Mouse (Mus musculus): ENCODE results near the gene Dusp3. TPM values are rescaled to one million over a fixed set of nuclear protein-coding genes. Genes with fewer than 3 reads are reported as not detected.

The Dusp3 gene
- polyA plus RNA-seq, 1 experiment from 2014 or later, result 11.4 TPM

GRCm38 (mm10) chr11:102008372-102008771, 21.6 kb upstream of the Dusp3 start:
- no peaks in the 10 kb centered on the region for H3K9me3 ChIP-seq (ENCODE audit: control insufficient read depth, low read length)
- H3K4me1 ChIP-seq (replicated peaks; ENCODE audit: control insufficient read depth, insufficient read depth, low read length), result 0 out of 2 replicates have a peak, but pooled peaks cover 2% of the 10 kb centered on the region
- no peak overlapping the region for H3K4me3 ChIP-seq (ENCODE audit: low read depth, low read length)
- ATAC-seq (ENCODE audit: low FRiP score) (no peak), DNase-seq (ENCODE audit: low spot score) (no peak)
- H3K27ac ChIP-seq (ENCODE audit: low read depth, low read length), result no peak overlapping the region
- H3K27me3 ChIP-seq (ENCODE audit: control insufficient read depth, insufficient read depth, low read length), result no peaks in the 10 kb centered on the region
- H3K9ac ChIP-seq (ENCODE audit: low read depth, low read length), result no peak overlapping the region
- no peak overlapping the region for H3K4me2 ChIP-seq (replicated peaks; ENCODE audit: low read depth, low read length)
- 92% methylated on average over 8 of the region's 8 CpGs for WGBS
- peaks cover 6% of the 10 kb centered on the region; the same call in 1 of the 2 replicates for H3K36me3 ChIP-seq (ENCODE audit: control insufficient read depth, insufficient read depth, low read length)

GRCm38 (mm10) chr11:102006688-102007087, 19.9 kb upstream of the Dusp3 start:
- Histone ChIP-seq H3K27ac (ENCODE audit: low read depth, low read length) (no peak overlapping the region), H3K27me3 (ENCODE audit: control insufficient read depth, insufficient read depth, low read length) (no peaks in the 10 kb centered on the region), H3K4me2 (replicated peaks; ENCODE audit: low read depth, low read length) (no peak overlapping the region), H3K9me3 (ENCODE audit: control insufficient read depth, low read length) (no peaks in the 10 kb centered on the region), H3K9ac (ENCODE audit: low read depth, low read length) (no peak overlapping the region), H3K4me1 (replicated peaks; ENCODE audit: control insufficient read depth, insufficient read depth, low read length) (0 out of 2 replicates have a peak, but pooled peaks cover 2% of the 10 kb centered on the region), H3K4me3 (ENCODE audit: low read depth, low read length) (no peak overlapping the region), H3K36me3 (ENCODE audit: control insufficient read depth, insufficient read depth, low read length) (peaks cover 6% of the 10 kb centered on the region; the same call in 1 of the 2 replicates)
- no peak for DNase-seq (ENCODE audit: low spot score)
- 80% methylated on average over 5 of the region's 5 CpGs for WGBS
- no peak for ATAC-seq (ENCODE audit: low FRiP score)

GRCm38 (mm10) chr11:102006271-102006670, 19.5 kb upstream of the Dusp3 start:
- no peaks in the 10 kb centered on the region for H3K9me3 ChIP-seq (ENCODE audit: control insufficient read depth, low read length)
- 0 out of 2 replicates have a peak, but pooled peaks cover 2% of the 10 kb centered on the region for H3K4me1 ChIP-seq (replicated peaks; ENCODE audit: control insufficient read depth, insufficient read depth, low read length)
- DNase-seq (ENCODE audit: low spot score) (no peak), ATAC-seq (ENCODE audit: low FRiP score) (no peak)
- 62% methylated on average over 9 of the region's 9 CpGs for WGBS
- peaks cover 6% of the 10 kb centered on the region; the same call in 1 of the 2 replicates for H3K36me3 ChIP-seq (ENCODE audit: control insufficient read depth, insufficient read depth, low read length)
- no peaks in the 10 kb centered on the region for H3K27me3 ChIP-seq (ENCODE audit: control insufficient read depth, insufficient read depth, low read length)
- H3K4me2 ChIP-seq (replicated peaks; ENCODE audit: low read depth, low read length), result no peak overlapping the region
- no peak overlapping the region for H3K9ac ChIP-seq (ENCODE audit: low read depth, low read length)
- no peak overlapping the region for H3K27ac ChIP-seq (ENCODE audit: low read depth, low read length)
- H3K4me3 ChIP-seq (ENCODE audit: low read depth, low read length), result no peak overlapping the region

- DNase-seq (ENCODE audit: low spot score) (no peak), ATAC-seq (ENCODE audit: low FRiP score) (no peak)
- H3K4me3 ChIP-seq (ENCODE audit: low read depth, low read length), result no peak overlapping the region
- no peak overlapping the region for H3K9ac ChIP-seq (ENCODE audit: low read depth, low read length)
- no peaks in the 10 kb centered on the region for H3K9me3 ChIP-seq (ENCODE audit: control insufficient read depth, low read length)
- H3K27me3 ChIP-seq (ENCODE audit: control insufficient read depth, insufficient read depth, low read length), result no peaks in the 10 kb centered on the region
- H3K27ac ChIP-seq (ENCODE audit: low read depth, low read length), result no peak overlapping the region
- H3K4me1 ChIP-seq (replicated peaks; ENCODE audit: control insufficient read depth, insufficient read depth, low read length), result no peaks in the 10 kb centered on the region
- H3K4me2 ChIP-seq (replicated peaks; ENCODE audit: low read depth, low read length), result no peak overlapping the region
- WGBS, result 89% methylated on average over 8 of the region's 8 CpGs
- peaks cover 6% of the 10 kb centered on the region; the same call in 1 of the 2 replicates for H3K36me3 ChIP-seq (ENCODE audit: control insufficient read depth, insufficient read depth, low read length)
These were observed 17.4 kb upstream of the Dusp3 start for GRCm38 (mm10) chr11:102004251-102004650.

- WGBS, result 51% methylated on average over 4 of the region's 4 CpGs
- H3K36me3 ChIP-seq (ENCODE audit: control insufficient read depth, insufficient read depth, low read length), result 0 out of 2 replicates have a peak, but pooled peaks cover 6% of the 10 kb centered on the region
- H3K4me3 ChIP-seq (ENCODE audit: low read depth, low read length), result no peak overlapping the region
- no peaks in the 10 kb centered on the region for H3K4me1 ChIP-seq (replicated peaks; ENCODE audit: control insufficient read depth, insufficient read depth, low read length)
- no peaks in the 10 kb centered on the region for H3K9me3 ChIP-seq (ENCODE audit: control insufficient read depth, low read length)
- H3K9ac ChIP-seq (ENCODE audit: low read depth, low read length), result no peak overlapping the region
- DNase-seq (ENCODE audit: low spot score), result no peak
- no peaks in the 10 kb centered on the region for H3K27me3 ChIP-seq (ENCODE audit: control insufficient read depth, insufficient read depth, low read length)
- no peak overlapping the region for H3K27ac ChIP-seq (ENCODE audit: low read depth, low read length)
- no peak for ATAC-seq (ENCODE audit: low FRiP score)
- H3K4me2 ChIP-seq (replicated peaks; ENCODE audit: low read depth, low read length), result no peak overlapping the region
These were observed 12.7 kb upstream of the Dusp3 start for GRCm38 (mm10) chr11:101999466-101999865.

GRCm38 (mm10) chr11:101998258-101998657, 11.4 kb upstream of the Dusp3 start:
- Histone ChIP-seq H3K27me3 (ENCODE audit: control insufficient read depth, insufficient read depth, low read length) (no peaks in the 10 kb centered on the region), H3K9ac (ENCODE audit: low read depth, low read length) (no peak overlapping the region), H3K4me3 (ENCODE audit: low read depth, low read length) (no peak overlapping the region), H3K4me1 (replicated peaks; ENCODE audit: control insufficient read depth, insufficient read depth, low read length) (no peaks in the 10 kb centered on the region), H3K9me3 (ENCODE audit: control insufficient read depth, low read length) (no peaks in the 10 kb centered on the region), H3K36me3 (ENCODE audit: control insufficient read depth, insufficient read depth, low read length) (0 out of 2 replicates have a peak, but pooled peaks cover 3% of the 10 kb centered on the region), H3K4me2 (replicated peaks; ENCODE audit: low read depth, low read length) (no peak overlapping the region), H3K27ac (ENCODE audit: low read depth, low read length) (no peak overlapping the region)
- DNase-seq (ENCODE audit: low spot score), result no peak
- no peak for ATAC-seq (ENCODE audit: low FRiP score)
- WGBS, result 66% methylated on average over 5 of the region's 5 CpGs

- DNase-seq (ENCODE audit: low spot score) (no peak), ATAC-seq (ENCODE audit: low FRiP score) (no peak)
- Histone ChIP-seq H3K36me3 (ENCODE audit: control insufficient read depth, insufficient read depth, low read length) (0 out of 2 replicates have a peak, but pooled peaks cover 3% of the 10 kb centered on the region), H3K4me1 (replicated peaks; ENCODE audit: control insufficient read depth, insufficient read depth, low read length) (no peaks in the 10 kb centered on the region), H3K4me3 (ENCODE audit: low read depth, low read length) (no peak overlapping the region), H3K27me3 (ENCODE audit: control insufficient read depth, insufficient read depth, low read length) (no peaks in the 10 kb centered on the region), H3K4me2 (replicated peaks; ENCODE audit: low read depth, low read length) (no peak overlapping the region), H3K9me3 (ENCODE audit: control insufficient read depth, low read length) (no peaks in the 10 kb centered on the region), H3K27ac (ENCODE audit: low read depth, low read length) (no peak overlapping the region), H3K9ac (ENCODE audit: low read depth, low read length) (no peak overlapping the region)
- WGBS, result 93% methylated on average over 7 of the region's 7 CpGs
These were observed 9.1 kb upstream of the Dusp3 start for GRCm38 (mm10) chr11:101995938-101996337.

GRCm38 (mm10) chr11:101994100-101994499, 7.3 kb upstream of the Dusp3 start:
- Histone ChIP-seq H3K36me3 (ENCODE audit: control insufficient read depth, insufficient read depth, low read length) (0 out of 2 replicates have a peak, but pooled peaks cover 3% of the 10 kb centered on the region), H3K4me3 (ENCODE audit: low read depth, low read length) (no peak overlapping the region), H3K27me3 (ENCODE audit: control insufficient read depth, insufficient read depth, low read length) (no peaks in the 10 kb centered on the region), H3K27ac (ENCODE audit: low read depth, low read length) (no peak overlapping the region), H3K9me3 (ENCODE audit: control insufficient read depth, low read length) (no peaks in the 10 kb centered on the region), H3K9ac (ENCODE audit: low read depth, low read length) (no peak overlapping the region), H3K4me1 (replicated peaks; ENCODE audit: control insufficient read depth, insufficient read depth, low read length) (no peaks in the 10 kb centered on the region), H3K4me2 (replicated peaks; ENCODE audit: low read depth, low read length) (no peak overlapping the region)
- no peak for ATAC-seq (ENCODE audit: low FRiP score)
- DNase-seq (ENCODE audit: low spot score), result no peak
- WGBS, result 85% methylated on average over 8 of the region's 8 CpGs

GRCm38 (mm10) chr11:101992411-101992810, 5.6 kb upstream of the Dusp3 start:
- no peaks in the 10 kb centered on the region for H3K27me3 ChIP-seq (ENCODE audit: control insufficient read depth, insufficient read depth, low read length)
- H3K27ac ChIP-seq (ENCODE audit: low read depth, low read length), result no peak overlapping the region
- no peak overlapping the region for H3K9ac ChIP-seq (ENCODE audit: low read depth, low read length)
- 0 out of 2 replicates have a peak, but pooled peaks cover 3% of the 10 kb centered on the region for H3K36me3 ChIP-seq (ENCODE audit: control insufficient read depth, insufficient read depth, low read length)
- DNase-seq (ENCODE audit: low spot score) (no peak), ATAC-seq (ENCODE audit: low FRiP score) (no peak)
- H3K4me2 ChIP-seq (replicated peaks; ENCODE audit: low read depth, low read length), result no peak overlapping the region
- WGBS, result 91% methylated on average over 7 of the region's 7 CpGs
- H3K4me1 ChIP-seq (replicated peaks; ENCODE audit: control insufficient read depth, insufficient read depth, low read length), result no peaks in the 10 kb centered on the region
- H3K9me3 ChIP-seq (ENCODE audit: control insufficient read depth, low read length), result no peaks in the 10 kb centered on the region
- H3K4me3 ChIP-seq (ENCODE audit: low read depth, low read length), result no peak overlapping the region

All from hindbrain, embryonic 11.5 days (tissue).